Mouse (Mus musculus): ENCODE measurements around the gene Ubl3. TPM values are rescaled to one million over a fixed set of nuclear protein-coding genes. Genes with fewer than 3 reads are reported as not detected.

Gene Ubl3
- polyA plus RNA-seq, 1 experiment from 2014 or later, result 74.5 TPM

GRCm38 (mm10) chr5:148547870-148548456 is 4.6 kb downstream of the Ubl3 start:
- peaks cover 42% of the 10 kb centered on the region for H3K4me1 ChIP-seq
- no peaks in the 10 kb centered on the region for H3K9me3 ChIP-seq (replicated peaks)
- 54% methylated on average over 10 of the region's 10 CpGs for WGBS
- H3K27ac ChIP-seq, result 0 out of 2 replicates have a peak overlapping the region, but pooled peaks have one; percentile 14
- H3K27me3 ChIP-seq, result no peaks in the 10 kb centered on the region
- H3K36me3 ChIP-seq (ENCODE audit: poor library complexity, severe bottlenecking), result no peaks in the 10 kb centered on the region
- ATAC-seq, result no peak
- 0 out of 2 replicates have a peak overlapping the region, but pooled peaks have one; percentile 26 for H3K9ac ChIP-seq
- H3K4me2 ChIP-seq, result peak overlapping the region; percentile 8; the same call in 1 of the 2 replicates
- no peak overlapping the region for H3K4me3 ChIP-seq

DNA sequence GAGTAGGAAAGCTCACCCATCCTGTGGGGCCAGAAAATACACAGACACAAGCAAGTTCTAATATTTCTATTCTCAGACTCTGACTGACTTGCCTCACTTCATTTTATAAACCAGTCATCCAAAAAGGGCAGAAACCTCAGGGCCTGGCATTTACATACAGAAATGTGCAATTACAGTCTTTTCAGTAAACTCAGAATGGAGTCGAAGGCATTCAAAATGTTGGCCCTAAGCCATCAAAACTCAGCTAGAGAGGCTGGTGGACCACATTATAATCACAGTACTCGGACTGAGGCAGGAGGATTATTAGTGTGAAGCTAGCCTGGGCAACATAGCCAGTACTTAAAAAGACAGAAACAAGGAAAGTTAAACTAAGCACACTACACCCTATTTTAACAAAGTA is 5.6 kb downstream of the Ubl3 start:
- no peaks in the 10 kb centered on the region for H3K27me3 ChIP-seq
- no peak overlapping the region for H3K4me3 ChIP-seq
- H3K4me1 ChIP-seq, result peaks cover 45% of the 10 kb centered on the region
- ATAC-seq, result no peak
- no peak overlapping the region for H3K9ac ChIP-seq
- no peaks in the 10 kb centered on the region for H3K9me3 ChIP-seq (replicated peaks)
- H3K36me3 ChIP-seq (ENCODE audit: poor library complexity, severe bottlenecking), result no peaks in the 10 kb centered on the region
- 17% methylated on average over 2 of the region's 2 CpGs for WGBS
- no peak overlapping the region for H3K27ac ChIP-seq
- H3K4me2 ChIP-seq, result no peak overlapping the region

- Histone ChIP-seq H3K4me1 (peaks cover 58% of the 10 kb centered on the region), H3K9me3 (replicated peaks) (no peaks in the 10 kb centered on the region), H3K27me3 (no peaks in the 10 kb centered on the region), H3K27ac (no peak overlapping the region), H3K4me2 (no peak overlapping the region), H3K36me3 (ENCODE audit: poor library complexity, severe bottlenecking) (no peaks in the 10 kb centered on the region), H3K9ac (no peak overlapping the region), H3K4me3 (no peak overlapping the region)
- ATAC-seq, result no peak
- 94% methylated on average over 2 of the region's 2 CpGs for WGBS
Measured at GRCm38 (mm10) chr5:148544733-148545132, 7.9 kb downstream of the Ubl3 start.

- Histone ChIP-seq H3K9ac (no peak overlapping the region), H3K36me3 (ENCODE audit: poor library complexity, severe bottlenecking) (no peaks in the 10 kb centered on the region), H3K9me3 (replicated peaks) (no peaks in the 10 kb centered on the region), H3K4me2 (no peak overlapping the region), H3K27ac (no peak overlapping the region), H3K4me3 (no peak overlapping the region), H3K4me1 (peaks cover 44% of the 10 kb centered on the region), H3K27me3 (no peaks in the 10 kb centered on the region)
- no peak for ATAC-seq
- WGBS, result 94% methylated on average over 2 of the region's 2 CpGs
Measured at GRCm38 (mm10) chr5:148542196-148542595, 10.4 kb downstream of the Ubl3 start.

- Histone ChIP-seq H3K4me1 (peaks cover 53% of the 10 kb centered on the region), H3K9me3 (replicated peaks) (no peaks in the 10 kb centered on the region), H3K4me2 (no peak overlapping the region), H3K9ac (no peak overlapping the region), H3K36me3 (ENCODE audit: poor library complexity, severe bottlenecking) (no peaks in the 10 kb centered on the region), H3K4me3 (no peak overlapping the region), H3K27me3 (no peaks in the 10 kb centered on the region), H3K27ac (no peak overlapping the region)
- ATAC-seq, result no peak
- WGBS, result 88% methylated on average over 4 of the region's 4 CpGs
Measured at GRCm38 (mm10) chr5:148535669-148536430, 16.7 kb downstream of the Ubl3 start.

GRCm38 (mm10) chr5:148534644-148535043 is 17.9 kb downstream of the Ubl3 start:
- H3K4me1 ChIP-seq, result peaks cover 41% of the 10 kb centered on the region
- no peak for ATAC-seq
- no peaks in the 10 kb centered on the region for H3K9me3 ChIP-seq (replicated peaks)
- WGBS, result 79% methylated on average over 3 of the region's 3 CpGs
- H3K36me3 ChIP-seq (ENCODE audit: poor library complexity, severe bottlenecking), result no peaks in the 10 kb centered on the region
- no peak overlapping the region for H3K4me2 ChIP-seq
- no peak overlapping the region for H3K9ac ChIP-seq
- no peaks in the 10 kb centered on the region for H3K27me3 ChIP-seq
- H3K4me3 ChIP-seq, result no peak overlapping the region
- no peak overlapping the region for H3K27ac ChIP-seq

DNA sequence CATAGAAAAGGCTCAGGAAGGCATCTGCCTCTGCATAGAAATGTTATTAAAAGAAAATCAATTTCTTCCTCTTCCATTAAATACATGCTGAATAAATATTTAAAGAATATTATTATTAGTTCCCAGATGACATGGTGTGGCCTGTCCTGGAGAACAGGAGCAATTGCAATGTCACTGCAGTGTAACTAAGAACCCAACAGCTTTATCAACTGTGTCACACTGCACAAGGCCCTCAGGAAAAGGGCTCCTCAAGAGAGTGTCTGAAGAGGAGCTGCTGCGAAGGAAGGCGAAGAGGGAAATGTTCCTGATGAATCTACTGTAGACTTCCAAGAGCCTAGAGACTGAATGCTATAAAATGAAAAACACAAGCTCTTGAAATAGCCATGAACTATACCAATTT is 18.7 kb downstream of the Ubl3 start:
- no peak overlapping the region for H3K4me3 ChIP-seq
- no peaks in the 10 kb centered on the region for H3K27me3 ChIP-seq
- H3K9me3 ChIP-seq (replicated peaks), result no peaks in the 10 kb centered on the region
- ATAC-seq, result no peak
- no peak overlapping the region for H3K9ac ChIP-seq
- WGBS, result 91% methylated on average over 2 of the region's 2 CpGs
- H3K27ac ChIP-seq, result no peak overlapping the region
- no peaks in the 10 kb centered on the region for H3K36me3 ChIP-seq (ENCODE audit: poor library complexity, severe bottlenecking)
- H3K4me1 ChIP-seq, result peaks cover 34% of the 10 kb centered on the region
- H3K4me2 ChIP-seq, result no peak overlapping the region

- no peak overlapping the region for H3K4me2 ChIP-seq
- H3K4me1 ChIP-seq, result peaks cover 40% of the 10 kb centered on the region
- H3K36me3 ChIP-seq (ENCODE audit: poor library complexity, severe bottlenecking), result no peaks in the 10 kb centered on the region
- H3K4me3 ChIP-seq, result no peak overlapping the region
- no peaks in the 10 kb centered on the region for H3K9me3 ChIP-seq (replicated peaks)
- peak overlapping the region; percentile 59; the same call in 1 of the 2 replicates for H3K27ac ChIP-seq
- no peaks in the 10 kb centered on the region for H3K27me3 ChIP-seq
- 3% methylated on average over 5 of the region's 5 CpGs for WGBS
- H3K9ac ChIP-seq, result no peak overlapping the region
- ATAC-seq, result peak; percentile 82
Measured at GRCm38 (mm10) chr5:148532201-148532600, 20.4 kb downstream of the Ubl3 start.

DNA sequence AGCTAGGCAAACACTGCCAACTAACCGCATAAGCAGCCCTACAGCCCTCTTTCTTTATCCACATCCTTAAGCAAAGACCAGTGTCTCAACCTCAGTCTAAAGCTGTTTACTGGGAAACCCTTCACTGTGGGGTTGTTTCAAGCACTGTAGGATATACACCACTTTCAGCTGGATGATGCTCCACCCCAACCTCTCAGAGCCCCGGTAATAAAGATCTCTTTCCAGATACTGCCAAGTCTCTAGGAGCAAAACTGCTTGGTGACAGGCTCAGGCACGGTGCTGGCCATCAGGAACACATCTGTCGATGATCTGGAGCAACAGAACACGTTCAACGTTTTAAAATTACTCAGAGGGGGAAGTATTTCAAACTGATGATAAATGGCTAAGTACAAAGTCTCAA is 25.0 kb downstream of the Ubl3 start:
- Histone ChIP-seq H3K9me3 (replicated peaks) (no peaks in the 10 kb centered on the region), H3K27ac (no peak overlapping the region), H3K36me3 (ENCODE audit: poor library complexity, severe bottlenecking) (no peaks in the 10 kb centered on the region), H3K27me3 (no peaks in the 10 kb centered on the region), H3K4me1 (peaks cover 42% of the 10 kb centered on the region), H3K9ac (no peak overlapping the region), H3K4me2 (no peak overlapping the region), H3K4me3 (no peak overlapping the region)
- no peak for ATAC-seq
- WGBS, result 83% methylated on average over 6 of the region's 6 CpGs

DNA sequence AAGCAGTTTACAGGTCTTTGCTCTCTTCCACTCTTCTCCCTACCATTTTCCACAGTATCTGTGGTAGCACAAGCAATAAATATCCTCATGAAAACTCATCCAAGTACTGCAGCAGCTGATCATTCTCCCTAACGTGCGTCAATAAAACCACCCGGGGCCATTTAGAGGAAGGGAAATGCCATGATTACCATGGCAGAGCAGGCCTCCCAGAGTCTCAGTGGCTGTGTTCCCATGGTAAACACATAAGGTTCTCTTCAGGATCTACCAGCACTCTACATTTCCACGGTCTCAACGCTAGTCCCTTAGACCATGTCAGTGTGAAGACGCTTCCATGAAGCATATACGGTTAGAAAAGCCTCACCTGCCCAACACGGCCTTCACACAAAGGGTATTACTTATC is 26.0 kb downstream of the Ubl3 start:
- H3K9me3 ChIP-seq (replicated peaks), result no peaks in the 10 kb centered on the region
- H3K27me3 ChIP-seq, result no peaks in the 10 kb centered on the region
- no peak overlapping the region for H3K4me3 ChIP-seq
- peaks cover 38% of the 10 kb centered on the region for H3K4me1 ChIP-seq
- H3K9ac ChIP-seq, result no peak overlapping the region
- no peak overlapping the region; the same call in 1 of the 2 replicates for H3K27ac ChIP-seq
- WGBS, result 83% methylated on average over 8 of the region's 8 CpGs
- ATAC-seq, result no peak
- H3K4me2 ChIP-seq, result no peak overlapping the region
- no peaks in the 10 kb centered on the region for H3K36me3 ChIP-seq (ENCODE audit: poor library complexity, severe bottlenecking)

DNA sequence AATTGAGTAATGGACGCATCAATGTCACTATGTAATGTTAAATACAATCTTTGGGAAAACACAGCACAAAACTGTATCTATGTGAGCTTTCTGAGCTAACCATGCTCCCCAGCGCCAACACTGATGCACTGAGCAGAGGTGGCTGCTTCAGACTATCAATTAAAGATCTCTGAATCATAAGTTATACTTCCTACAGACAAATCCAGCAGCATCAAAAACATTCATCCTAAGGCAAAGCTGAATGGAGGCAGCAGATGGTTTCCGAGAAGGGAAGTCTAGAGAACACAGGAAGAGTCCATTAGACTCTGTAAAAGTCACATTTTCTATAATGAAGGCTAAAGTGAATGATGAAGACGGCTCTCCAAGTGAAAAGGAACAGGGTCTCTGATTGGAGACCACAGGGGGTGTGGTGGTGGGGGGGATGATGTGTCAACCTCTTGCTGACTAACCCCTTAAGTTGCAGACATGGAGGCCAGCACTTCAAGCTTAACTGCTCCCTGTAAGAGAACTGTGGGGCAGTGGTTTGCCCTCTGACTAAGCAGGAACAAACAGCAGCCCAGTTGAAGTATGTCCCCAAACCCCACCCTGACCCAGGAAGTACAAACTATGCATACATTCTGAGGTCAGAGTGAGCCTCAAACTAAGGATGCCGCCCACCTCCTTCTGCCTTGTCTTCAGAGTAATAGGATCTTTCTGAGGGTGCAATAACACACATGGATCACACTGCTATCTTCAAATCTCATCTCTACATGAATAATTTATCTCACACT is 29.2 kb downstream of the Ubl3 start:
- no peak for ATAC-seq
- Histone ChIP-seq H3K36me3 (ENCODE audit: poor library complexity, severe bottlenecking) (no peaks in the 10 kb centered on the region), H3K9ac (no peak overlapping the region), H3K4me1 (peaks cover 51% of the 10 kb centered on the region), H3K4me2 (no peak overlapping the region), H3K27me3 (no peaks in the 10 kb centered on the region), H3K9me3 (replicated peaks) (no peaks in the 10 kb centered on the region), H3K27ac (no peak overlapping the region; the same call in 1 of the 2 replicates), H3K4me3 (no peak overlapping the region)
- WGBS, result 67% methylated on average over 5 of the region's 5 CpGs

DNA sequence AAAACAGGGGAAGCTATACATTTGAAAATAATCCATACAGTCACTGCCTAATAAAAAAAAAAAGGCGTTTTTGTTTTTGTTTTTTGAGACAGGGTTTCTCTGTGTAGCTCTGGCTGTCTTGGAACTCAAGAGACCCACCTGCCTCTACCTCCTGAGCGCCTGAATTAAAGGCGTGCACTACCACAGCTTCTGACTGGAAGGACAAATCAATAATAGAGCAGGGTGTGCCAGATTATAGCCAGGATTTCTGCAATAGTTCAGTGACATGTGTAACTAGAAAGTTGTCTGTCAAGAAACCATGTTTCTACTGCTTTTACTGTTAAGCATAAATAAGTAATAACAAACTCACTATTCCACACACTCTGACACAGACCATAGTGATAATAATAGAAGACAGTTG is 30.2 kb downstream of the Ubl3 start:
- Histone ChIP-seq H3K9ac (no peak overlapping the region), H3K4me3 (no peak overlapping the region), H3K9me3 (replicated peaks) (no peaks in the 10 kb centered on the region), H3K27me3 (no peaks in the 10 kb centered on the region), H3K4me2 (no peak overlapping the region), H3K27ac (no peak overlapping the region), H3K36me3 (ENCODE audit: poor library complexity, severe bottlenecking) (no peaks in the 10 kb centered on the region), H3K4me1 (peaks cover 47% of the 10 kb centered on the region)
- 81% methylated on average over 3 of the region's 3 CpGs for WGBS
- no peak for ATAC-seq
